Mouse (Mus musculus) embryonic facial prominence, embryonic 12.5 days (tissue): ENCODE data around the gene Tnip1. TPM values are rescaled to one million over a fixed set of nuclear protein-coding genes. Genes with fewer than 3 reads are reported as not detected.

Experiments used
- ATAC-seq: fragments of 200-750 bp; cut with Nextera tagmentation; 2 replicates; pipeline ENCODE4 v1.8.0; 2017; ENCODE audit not compliant: insufficient number of reproducible peaks, insufficient read depth, low FRiP score, low TSS enrichment
- H3K27ac ChIP-seq: fragments of 300-500 bp; sonication (generic); 2 replicates; pipeline ENCODE4 v1.5.1; 2016; ENCODE audit warnings: mild to moderate bottlenecking
- H3K27me3 ChIP-seq: fragments of 300-500 bp; sonication (generic); 2 replicates; pipeline ENCODE4 v1.6.1; 2016; ENCODE audit warnings: mild to moderate bottlenecking, moderate library complexity
- H3K36me3 ChIP-seq: fragments of 300-500 bp; sonication (generic); 2 replicates; pipeline ENCODE4 v1.6.1; 2016; ENCODE audit warnings: mild to moderate bottlenecking
- H3K4me1 ChIP-seq: fragments of 300-500 bp; sonication (generic); 2 replicates; pipeline ENCODE4 v1.6.1; 2016
- H3K4me2 ChIP-seq: fragments of 300-500 bp; sonication (generic); replicated peaks from 2 replicates; pipeline ENCODE4 v1.6.1; 2016; ENCODE audit warnings: mild to moderate bottlenecking, moderate library complexity
- H3K4me3 ChIP-seq: fragments of 300-500 bp; sonication (generic); 2 replicates; pipeline ENCODE4 v1.5.1; 2016; ENCODE audit warnings: mild to moderate bottlenecking
- H3K9ac ChIP-seq: fragments of 300-500 bp; sonication (generic); 2 replicates; pipeline ENCODE4 v1.6.1; 2016; ENCODE audit warnings: mild to moderate bottlenecking, moderate library complexity
- H3K9me3 ChIP-seq: fragments of 300-500 bp; sonication (generic); 2 replicates; pipeline ENCODE4 v1.6.1; 2016; ENCODE audit warnings: mild to moderate bottlenecking, moderate library complexity
- WGBS: fragments of 180-500 bp; shearing (Covaris S2); methylation state at CpG from one replicate; pipeline ENCODE4 v1.1.7; 2016; 5-methylcytosine and 5-hydroxymethylcytosine counted together
- polyA plus RNA-seq: library from polyadenylated mRNA; unstranded; fragments of >200 nt; fragmentation: Nextera tagmentation; extraction: Ambion mirVana; gene quantifications from 2 replicates; pipeline ENCODE4 v1.2.1, GENCODE M21; 2016

The Tnip1 gene
- polyA plus RNA-seq, 1 experiment from 2014 or later: 20.0 TPM

DNA sequence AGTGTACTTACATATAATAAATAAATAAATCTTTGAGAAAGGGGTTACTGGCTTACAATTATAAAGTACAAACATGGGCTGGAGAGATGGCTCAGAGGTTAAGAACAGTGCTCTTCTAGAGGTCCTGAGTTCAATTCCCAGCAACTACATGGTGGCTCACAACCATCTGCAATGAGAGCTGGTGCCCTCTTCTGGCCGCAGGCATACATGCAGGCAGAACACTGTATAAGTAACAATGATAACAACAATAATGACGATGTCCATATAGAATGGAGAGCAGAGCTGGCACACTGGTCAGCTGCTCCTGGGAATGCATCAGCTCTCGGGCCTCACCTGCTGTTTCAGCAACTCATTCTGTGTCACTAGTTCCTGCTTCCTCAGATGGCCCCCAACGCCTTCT lies 44.4 kb downstream of the Tnip1 start:
- 89% methylated on average over 4 of the region's 4 CpGs for whole genome bisulfite sequencing
- H3K9ac ChIP-seq: no peak overlapping the region
- no peaks in the 10 kb centered on the region for H3K27me3 ChIP-seq
- H3K9me3 ChIP-seq: no peaks in the 10 kb centered on the region
- peaks cover 78% of the 10 kb centered on the region for H3K36me3 ChIP-seq
- no peak overlapping the region for H3K4me2 ChIP-seq
- no peak overlapping the region for H3K4me3 ChIP-seq
- no peaks in the 10 kb centered on the region for H3K4me1 ChIP-seq
- H3K27ac ChIP-seq: no peak overlapping the region
- ATAC-seq: no peak

GRCm38 (mm10) chr11:54917461-54917860 lies 45.3 kb downstream of the Tnip1 start:
- H3K4me2 ChIP-seq: no peak overlapping the region
- H3K9me3 ChIP-seq: no peaks in the 10 kb centered on the region
- WGBS: 88% methylated on average over 7 of the region's 7 CpGs
- no peaks in the 10 kb centered on the region for H3K4me1 ChIP-seq
- H3K4me3 ChIP-seq: no peak overlapping the region
- H3K27ac ChIP-seq: no peak overlapping the region
- ATAC-seq: no peak
- peaks cover 78% of the 10 kb centered on the region for H3K36me3 ChIP-seq
- no peaks in the 10 kb centered on the region for H3K27me3 ChIP-seq
- no peak overlapping the region for H3K9ac ChIP-seq

DNA sequence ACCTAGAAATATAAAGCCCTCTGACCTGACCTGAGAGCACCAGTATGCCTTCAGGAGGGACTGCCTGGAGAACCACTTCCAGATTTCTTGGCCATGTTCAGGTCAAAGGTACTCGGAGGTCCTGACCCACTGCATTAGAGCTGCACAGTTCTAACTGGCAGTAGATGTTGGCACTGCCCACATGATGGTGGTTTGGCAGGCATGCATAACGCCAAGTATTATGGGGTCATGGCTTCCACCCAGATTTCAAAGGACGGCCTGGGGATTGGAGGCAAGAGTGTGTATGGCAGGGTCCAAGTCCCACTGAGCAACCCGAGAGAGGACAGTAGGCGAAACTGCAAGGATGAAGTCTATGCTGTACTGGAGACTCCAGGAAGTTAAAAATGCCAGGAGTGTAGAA lies 48.9 kb downstream of the Tnip1 start:
- peaks cover 83% of the 10 kb centered on the region for H3K36me3 ChIP-seq
- no peak overlapping the region for H3K4me3 ChIP-seq
- H3K27me3 ChIP-seq: no peaks in the 10 kb centered on the region
- H3K9me3 ChIP-seq: no peaks in the 10 kb centered on the region
- H3K4me2 ChIP-seq: no peak overlapping the region
- H3K9ac ChIP-seq: no peak overlapping the region
- WGBS: 85% methylated on average over 5 of the region's 5 CpGs
- H3K27ac ChIP-seq: no peak overlapping the region
- no peak for ATAC-seq
- H3K4me1 ChIP-seq: no peaks in the 10 kb centered on the region

DNA sequence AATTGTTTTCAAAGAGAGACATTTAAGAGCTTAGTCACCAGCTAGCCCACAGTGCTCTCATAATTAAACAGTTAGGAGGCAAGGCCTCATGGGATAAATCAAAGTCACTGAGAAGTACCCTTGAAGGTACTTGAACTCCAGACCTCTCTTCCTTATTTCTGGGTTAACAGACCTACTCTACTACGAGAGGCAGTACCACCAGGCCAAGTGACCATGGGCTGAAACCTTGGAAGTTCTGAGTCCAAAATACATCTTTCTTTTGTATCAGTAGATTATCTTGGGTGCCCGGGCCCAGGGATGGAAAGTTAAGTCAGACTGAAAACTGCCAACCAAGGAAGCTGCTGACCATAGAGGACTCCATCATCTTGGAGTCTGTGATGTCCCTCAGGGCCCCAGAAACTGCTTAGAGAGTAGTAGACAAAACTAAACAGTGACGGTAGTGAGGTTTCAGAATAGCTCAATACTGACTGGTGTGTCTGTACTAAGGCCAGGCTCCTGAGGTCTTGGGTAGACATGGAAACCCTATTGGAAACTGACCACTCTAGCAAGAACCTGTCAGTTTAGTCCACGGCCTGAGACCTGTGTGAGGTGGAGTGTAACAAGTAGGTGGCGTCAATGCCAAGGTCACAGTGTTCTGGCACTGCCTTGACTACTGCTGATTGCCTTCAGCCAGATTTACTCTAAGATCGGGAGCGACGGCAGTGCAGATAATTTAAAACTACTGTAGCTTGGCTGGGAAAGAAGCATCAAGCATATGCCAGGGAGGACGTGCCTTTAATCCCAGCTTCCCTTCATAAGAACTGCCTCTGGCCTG lies 50.0 kb downstream of the Tnip1 start:
- H3K36me3 ChIP-seq: peaks cover 73% of the 10 kb centered on the region
- WGBS: 88% methylated on average over 9 of the region's 9 CpGs
- no peaks in the 10 kb centered on the region for H3K4me1 ChIP-seq
- H3K4me3 ChIP-seq: no peak overlapping the region
- H3K27ac ChIP-seq: no peak overlapping the region
- no peak for ATAC-seq
- no peaks in the 10 kb centered on the region for H3K9me3 ChIP-seq
- no peaks in the 10 kb centered on the region for H3K27me3 ChIP-seq
- H3K9ac ChIP-seq: no peak overlapping the region
- no peak overlapping the region for H3K4me2 ChIP-seq

DNA sequence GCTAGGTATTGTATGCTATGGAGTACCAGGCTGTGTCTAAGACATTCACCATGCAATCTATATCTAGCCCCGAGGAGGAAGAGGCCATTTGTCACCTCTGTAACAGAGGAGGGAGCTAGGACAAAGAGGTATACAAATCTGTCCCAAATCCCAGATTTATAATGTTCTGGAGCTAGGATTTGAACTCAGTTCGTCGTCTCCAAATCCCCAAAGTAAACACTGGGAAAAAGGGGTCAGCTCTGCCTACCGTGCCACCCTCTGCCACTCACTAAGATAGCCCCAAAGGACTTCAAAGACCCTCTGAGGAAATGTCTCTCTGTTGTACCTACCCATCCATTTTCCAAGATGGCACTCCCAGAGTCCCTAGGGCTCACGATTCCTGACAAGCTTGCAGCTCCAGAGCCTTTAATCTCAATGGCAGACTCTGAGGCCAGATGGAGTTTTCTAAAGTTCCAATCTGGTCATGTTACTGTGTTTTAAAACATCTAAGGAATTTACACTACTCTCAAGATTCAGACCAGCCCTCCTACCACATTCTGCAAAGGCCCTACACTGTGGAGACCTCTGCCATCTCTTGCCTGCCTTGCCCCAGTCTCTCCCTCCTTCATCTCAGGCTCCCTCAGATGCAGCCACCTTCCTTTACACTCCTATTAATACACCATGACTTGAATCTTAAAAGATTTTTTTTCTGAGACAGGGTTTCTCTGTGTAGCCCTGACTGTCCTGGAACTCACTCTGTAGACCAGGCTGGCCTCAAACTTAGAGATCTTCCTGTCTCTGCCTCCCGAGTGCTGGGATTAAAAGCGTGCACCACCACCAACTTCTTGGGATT lies 50.8 kb downstream of the Tnip1 start:
- no peaks in the 10 kb centered on the region for H3K9me3 ChIP-seq
- H3K4me1 ChIP-seq: no peaks in the 10 kb centered on the region
- H3K36me3 ChIP-seq: peaks cover 65% of the 10 kb centered on the region
- no peak overlapping the region for H3K27ac ChIP-seq
- ATAC-seq: no peak
- H3K4me3 ChIP-seq: no peak overlapping the region
- H3K9ac ChIP-seq: no peak overlapping the region
- no peaks in the 10 kb centered on the region for H3K27me3 ChIP-seq
- no peak overlapping the region for H3K4me2 ChIP-seq
- WGBS: 91% methylated on average over 7 of the region's 7 CpGs

- H3K36me3 ChIP-seq: peaks cover 59% of the 10 kb centered on the region
- no peaks in the 10 kb centered on the region for H3K27me3 ChIP-seq
- H3K4me1 ChIP-seq: no peaks in the 10 kb centered on the region
- 81% methylated on average over 3 of the region's 3 CpGs for WGBS
- H3K4me3 ChIP-seq: no peak overlapping the region
- H3K9ac ChIP-seq: no peak overlapping the region
- no peak for ATAC-seq
- no peak overlapping the region for H3K27ac ChIP-seq
- H3K4me2 ChIP-seq: no peak overlapping the region
- H3K9me3 ChIP-seq: no peaks in the 10 kb centered on the region
Observed at GRCm38 (mm10) chr11:54911201-54911600, 51.5 kb downstream of the Tnip1 start.

DNA sequence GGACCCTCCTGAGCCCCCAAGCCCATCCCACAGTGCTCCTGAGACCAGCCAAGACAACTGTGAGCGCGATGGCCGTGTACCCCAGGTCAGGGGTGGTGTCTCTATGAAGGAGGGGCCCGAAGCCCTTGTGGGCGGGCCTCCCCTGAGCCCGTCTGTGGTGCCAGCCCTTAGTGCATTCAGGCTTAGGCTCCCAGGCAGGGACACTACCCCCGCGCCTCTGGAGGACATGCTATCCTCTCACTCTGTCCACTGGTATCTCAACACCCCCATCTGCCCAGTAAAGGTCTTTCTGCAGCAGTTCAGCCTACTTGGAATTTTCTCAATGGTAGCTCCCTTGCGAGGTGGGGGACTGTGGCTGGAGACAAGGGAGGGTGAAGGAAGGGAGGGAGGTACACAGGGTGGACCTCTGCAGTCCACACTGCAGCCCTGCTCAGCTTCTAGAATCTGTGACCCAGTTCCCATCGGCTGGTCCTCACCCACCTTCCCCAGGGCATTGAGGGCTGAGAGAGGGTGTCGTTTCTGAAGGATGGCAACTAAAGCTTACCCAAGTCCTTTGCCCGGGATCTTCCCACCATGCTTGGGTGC lies 52.5 kb downstream of the Tnip1 start:
- ATAC-seq: no peak
- Histone ChIP-seq H3K27ac (no peak overlapping the region), H3K9ac (no peak overlapping the region), H3K4me3 (no peak overlapping the region), H3K36me3 (peaks cover 52% of the 10 kb centered on the region), H3K27me3 (no peaks in the 10 kb centered on the region), H3K9me3 (no peaks in the 10 kb centered on the region), H3K4me2 (no peak overlapping the region), H3K4me1 (no peaks in the 10 kb centered on the region)
- WGBS: 87% methylated on average over 12 of the region's 12 CpGs

DNA sequence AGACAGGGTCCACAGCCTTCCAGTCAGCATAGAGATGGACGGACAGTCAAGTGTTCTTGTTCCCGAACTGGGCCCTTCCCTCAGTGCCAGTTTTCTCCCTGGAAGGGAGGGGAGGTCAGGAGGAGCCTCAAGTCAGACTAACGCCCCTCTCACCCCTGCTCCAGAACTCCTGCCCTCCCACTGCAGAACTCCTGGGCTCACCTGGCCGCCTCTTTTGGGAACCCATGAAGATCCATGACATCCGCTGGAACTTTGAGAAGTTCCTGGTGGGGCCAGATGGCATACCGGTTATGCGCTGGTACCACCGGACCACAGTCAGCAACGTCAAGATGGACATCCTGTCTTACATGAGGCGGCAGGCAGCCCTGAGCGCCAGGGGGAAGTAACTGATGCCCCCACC lies 53.4 kb downstream of the Tnip1 start:
- WGBS: 92% methylated on average over 11 of the region's 11 CpGs
- no peak for ATAC-seq

DNA sequence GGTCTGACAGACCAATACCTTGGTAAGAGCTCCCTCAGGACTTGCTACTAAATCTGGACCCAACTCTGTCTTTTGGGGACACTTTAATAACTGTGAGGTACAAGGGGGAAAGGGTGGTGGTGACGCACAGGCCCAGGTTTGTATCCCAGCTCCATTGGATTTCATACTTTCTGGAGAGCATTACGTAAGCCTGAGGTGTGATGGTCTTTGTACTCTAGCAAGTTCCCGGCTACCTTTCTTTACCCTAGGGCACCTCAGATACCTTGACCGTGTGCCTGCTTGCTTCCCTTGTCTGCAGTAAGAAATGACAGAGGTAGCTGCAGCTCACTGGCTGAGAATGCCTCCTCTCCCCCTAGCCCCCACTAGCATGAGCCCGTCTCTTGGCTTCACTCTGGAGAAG lies 55.5 kb downstream of the Tnip1 start:
- no peak overlapping the region for H3K4me3 ChIP-seq
- no peak overlapping the region for H3K4me2 ChIP-seq
- 81% methylated on average over 5 of the region's 5 CpGs for WGBS
- H3K27me3 ChIP-seq: no peaks in the 10 kb centered on the region
- peaks cover 29% of the 10 kb centered on the region for H3K36me3 ChIP-seq
- peaks cover 10% of the 10 kb centered on the region for H3K4me1 ChIP-seq
- H3K9me3 ChIP-seq: no peaks in the 10 kb centered on the region
- no peak overlapping the region for H3K9ac ChIP-seq
- H3K27ac ChIP-seq: no peak overlapping the region
- ATAC-seq: no peak

More for the DNA sequence above, 53.4 kb downstream of the Tnip1 start:
- Histone ChIP-seq H3K4me3 (no peak overlapping the region), H3K4me2 (no peak overlapping the region), H3K36me3 (peaks cover 44% of the 10 kb centered on the region), H3K27ac (no peak overlapping the region), H3K27me3 (no peaks in the 10 kb centered on the region), H3K9me3 (no peaks in the 10 kb centered on the region), H3K9ac (no peak overlapping the region), H3K4me1 (no peaks in the 10 kb centered on the region)

DNA sequence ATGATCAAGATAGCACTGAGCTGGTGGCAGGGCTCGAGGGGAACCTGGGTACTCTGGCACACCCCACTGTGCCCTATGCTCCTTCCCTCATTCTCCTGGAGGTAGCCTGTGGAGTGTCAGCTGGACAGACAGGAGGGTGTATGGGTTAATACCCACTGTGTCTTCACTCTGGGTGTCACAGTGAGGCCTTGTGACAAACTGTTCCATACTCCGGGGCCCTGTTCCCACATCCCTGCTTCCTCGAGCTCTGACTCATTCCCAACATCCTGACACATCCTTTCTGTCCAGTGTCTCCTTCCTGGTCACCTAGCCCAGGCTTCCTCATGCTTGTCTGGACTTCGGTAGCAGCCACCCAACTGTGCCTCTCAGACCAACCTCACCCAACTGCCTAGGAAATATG lies 56.3 kb downstream of the Tnip1 start:
- no peak overlapping the region for H3K4me3 ChIP-seq
- H3K36me3 ChIP-seq: peaks cover 26% of the 10 kb centered on the region
- no peaks in the 10 kb centered on the region for H3K27me3 ChIP-seq
- H3K9me3 ChIP-seq: no peaks in the 10 kb centered on the region
- 82% methylated on average over 4 of the region's 4 CpGs for WGBS
- H3K4me2 ChIP-seq: no peak overlapping the region
- no peak overlapping the region for H3K27ac ChIP-seq
- peaks cover 10% of the 10 kb centered on the region for H3K4me1 ChIP-seq
- ATAC-seq: no peak
- no peak overlapping the region for H3K9ac ChIP-seq

GRCm38 (mm10) chr11:54905931-54906330 lies 56.8 kb downstream of the Tnip1 start:
- Histone ChIP-seq H3K9me3 (no peaks in the 10 kb centered on the region), H3K4me1 (peaks cover 10% of the 10 kb centered on the region), H3K4me3 (no peak overlapping the region), H3K4me2 (no peak overlapping the region), H3K27me3 (no peaks in the 10 kb centered on the region), H3K9ac (no peak overlapping the region), H3K27ac (no peak overlapping the region), H3K36me3 (peaks cover 21% of the 10 kb centered on the region)
- no peak for ATAC-seq
- 68% methylated on average over 4 of the region's 4 CpGs for WGBS

DNA sequence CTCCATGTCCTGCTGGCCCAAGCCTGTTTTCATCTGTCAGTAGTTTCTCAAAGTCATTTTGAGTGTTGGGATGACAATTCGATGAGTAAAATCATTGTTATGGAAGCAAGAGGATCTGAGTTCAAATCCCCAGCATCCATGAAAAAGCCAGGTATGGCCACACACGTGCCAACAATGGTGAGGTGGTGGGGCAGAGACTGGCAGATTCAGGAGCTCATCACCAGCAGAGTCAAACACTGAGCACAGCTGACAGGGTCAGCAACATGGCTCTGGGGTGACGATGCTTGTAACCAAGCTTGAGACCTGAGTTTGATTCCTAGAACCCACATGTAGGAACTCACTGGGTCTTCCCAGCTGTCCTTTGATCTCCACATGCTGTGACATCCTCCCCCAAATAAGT lies 57.6 kb downstream of the Tnip1 start:
- peaks cover 10% of the 10 kb centered on the region for H3K4me1 ChIP-seq
- no peaks in the 10 kb centered on the region for H3K9me3 ChIP-seq
- 85% methylated on average over 3 of the region's 3 CpGs for WGBS
- no peak overlapping the region for H3K4me2 ChIP-seq
- no peaks in the 10 kb centered on the region for H3K27me3 ChIP-seq
- ATAC-seq: no peak
- no peak overlapping the region for H3K27ac ChIP-seq
- H3K36me3 ChIP-seq: peaks cover 14% of the 10 kb centered on the region
- H3K4me3 ChIP-seq: no peak overlapping the region
- H3K9ac ChIP-seq: no peak overlapping the region
